Mouse (Mus musculus): Measurements from ENCODE around the gene Trpm2. TPM values are rescaled to one million over a fixed set of nuclear protein-coding genes. Genes with fewer than 3 reads are reported as not detected.

Gene Trpm2
- polyA plus RNA-seq, 1 experiment from 2014 or later: 0.53 TPM

DNA sequence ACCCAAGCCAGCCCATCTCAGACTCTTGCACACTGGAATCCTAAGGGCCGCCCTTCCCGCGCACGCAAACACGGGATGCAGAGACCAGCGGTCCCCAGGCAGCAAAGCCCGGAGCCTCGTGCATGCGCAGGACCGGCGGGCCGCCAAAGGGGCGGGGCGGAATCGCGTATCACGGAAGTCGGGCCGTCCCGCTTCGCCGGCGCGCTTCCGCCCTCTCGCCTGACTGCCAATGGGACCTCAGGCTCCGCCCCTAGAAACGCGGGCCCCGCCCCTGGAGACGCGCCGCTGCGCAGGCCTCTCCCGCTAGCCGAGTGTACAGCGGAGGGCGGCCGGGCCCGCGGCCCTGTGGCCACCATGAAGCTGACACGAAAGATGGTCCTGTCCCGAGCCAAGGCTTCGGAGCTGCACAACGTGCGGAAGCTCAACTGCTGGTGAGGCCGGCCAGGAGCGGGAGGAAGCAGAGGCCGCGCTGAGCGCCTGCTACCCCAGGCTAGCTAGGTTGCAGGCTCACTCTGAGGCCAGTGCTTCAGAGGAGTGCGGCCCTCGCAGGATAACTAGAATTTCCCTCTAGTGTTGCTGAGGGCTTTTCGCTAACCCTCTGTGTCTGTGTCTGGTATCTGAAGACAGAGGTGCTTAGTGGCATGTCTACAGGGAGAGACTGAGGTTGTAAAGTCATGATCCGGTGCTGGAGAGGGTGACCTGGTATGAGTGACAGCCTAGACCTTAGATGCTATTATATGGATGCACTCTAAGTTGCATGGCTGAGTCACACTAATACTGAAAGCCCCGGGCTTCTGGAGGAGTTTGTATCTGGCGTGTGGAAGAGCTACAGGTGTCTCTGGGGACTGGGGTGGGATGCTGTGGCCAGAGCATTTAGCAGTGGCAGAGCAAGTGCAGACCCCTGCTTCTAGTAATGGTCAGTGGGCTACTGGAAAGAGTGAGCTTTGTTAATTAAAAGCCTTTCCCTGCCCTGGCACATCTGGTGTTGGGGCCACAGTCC, 8.3 kb upstream of the Trpm2 start, which contains the start of gene 1810043G02Rik:
Gene 1810043G02Rik, plus strand, starts transcription at position 174 of the 1,000 bp plus-strand sequence.
- Histone ChIP-seq H3K4me3 (replicated peaks) (peak within 1 kb of the TSS; percentile 75), H3K4me2 (peak within 1 kb of the TSS; percentile 73), H3K4me1 (replicated peaks) (peaks cover 11% of the 10 kb centered on the region; the same call in 1 of the 2 replicates), H3K9me3 (no peaks in the 10 kb centered on the region), H3K9ac (replicated peaks) (peak within 1 kb of the TSS; percentile 76), H3K36me3 (peaks cover 32% of the 10 kb centered on the region), H3K27me3 (no peaks in the 10 kb centered on the region), H3K27ac (peak within 1 kb of the TSS; percentile 72; the same call in 1 of the 2 replicates)
- peak; percentile 94 for ATAC-seq (ENCODE audit: insufficient number of reproducible peaks, insufficient read depth, low FRiP score, low TSS enrichment, low read depth)
- WGBS: 2% methylated on average over 57 of the region's 57 CpGs

DNA sequence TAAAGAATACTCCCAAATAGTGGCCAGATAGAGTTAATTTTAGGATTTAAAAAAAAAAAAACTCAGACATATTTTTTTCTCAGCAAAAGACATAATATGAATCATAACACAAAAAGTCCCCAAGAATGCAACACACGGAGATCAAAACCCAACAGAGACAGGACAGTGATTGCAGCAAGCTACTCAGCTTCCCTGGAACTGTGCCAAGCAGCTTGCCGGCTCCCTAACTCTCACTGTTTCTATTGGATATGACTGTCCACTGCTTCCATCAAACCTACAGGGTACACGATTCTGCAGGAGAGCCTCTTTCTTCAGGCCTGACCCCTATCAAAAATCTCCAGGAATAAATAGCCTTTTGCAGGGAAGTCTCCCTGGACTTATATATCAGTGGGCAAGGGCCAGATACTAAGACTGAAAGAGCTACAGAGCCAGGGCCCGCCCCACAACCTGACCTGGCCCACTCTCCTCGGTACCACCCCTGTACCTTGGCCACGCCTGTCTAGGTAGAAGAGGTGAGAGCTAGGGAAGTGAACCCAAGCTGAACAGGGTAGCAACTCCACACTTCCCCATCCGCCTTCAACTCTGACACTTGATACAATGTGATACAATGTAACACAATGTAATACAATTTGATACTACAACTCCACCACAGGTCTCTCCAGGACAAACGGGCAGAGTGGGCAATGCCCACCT, 6.2 kb upstream of the Trpm2 start:
- no peak overlapping the region for H3K4me2 ChIP-seq
- no peaks in the 10 kb centered on the region for H3K9me3 ChIP-seq
- peaks cover 18% of the 10 kb centered on the region for H3K36me3 ChIP-seq
- H3K27ac ChIP-seq: no peak overlapping the region
- H3K27me3 ChIP-seq: no peaks in the 10 kb centered on the region
- peaks cover 11% of the 10 kb centered on the region; the same call in 1 of the 2 replicates for H3K4me1 ChIP-seq (replicated peaks)
- WGBS: 74% methylated on average over 8 of the region's 8 CpGs
- ATAC-seq (ENCODE audit: insufficient number of reproducible peaks, insufficient read depth, low FRiP score, low TSS enrichment, low read depth): no peak
- H3K9ac ChIP-seq (replicated peaks): no peak overlapping the region
- no peak overlapping the region for H3K4me3 ChIP-seq (replicated peaks)

DNA sequence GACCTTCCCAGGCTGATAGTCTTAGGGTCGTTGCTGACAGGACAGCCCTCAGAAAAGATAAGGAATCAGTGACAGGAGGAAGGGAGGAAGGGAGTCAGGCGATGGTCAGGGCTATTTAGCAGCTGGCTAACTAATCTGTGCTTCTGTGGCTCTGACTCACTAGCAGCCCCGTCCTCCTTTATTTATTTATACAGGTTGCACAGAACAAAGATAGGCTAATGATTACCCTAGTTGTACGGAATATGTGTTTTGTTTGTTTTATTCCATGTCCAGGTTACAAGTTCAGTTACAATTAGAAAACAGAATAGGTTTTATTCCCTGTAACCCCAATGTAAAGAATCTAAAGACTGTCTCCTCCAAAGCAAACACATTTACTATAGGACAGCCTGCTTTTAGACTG, 5.3 kb upstream of the Trpm2 start:
- H3K9me3 ChIP-seq: no peaks in the 10 kb centered on the region
- H3K4me1 ChIP-seq (replicated peaks): peaks cover 11% of the 10 kb centered on the region; the same call in 1 of the 2 replicates
- no peak overlapping the region for H3K4me3 ChIP-seq (replicated peaks)
- ATAC-seq (ENCODE audit: insufficient number of reproducible peaks, insufficient read depth, low FRiP score, low TSS enrichment, low read depth): no peak
- no peak overlapping the region for H3K4me2 ChIP-seq
- 33% methylated on average over 4 of the region's 4 CpGs for WGBS
- no peak overlapping the region for H3K9ac ChIP-seq (replicated peaks)
- H3K27ac ChIP-seq: no peak overlapping the region
- peaks cover 8% of the 10 kb centered on the region for H3K36me3 ChIP-seq
- peaks cover under 1% of the 10 kb centered on the region for H3K27me3 ChIP-seq

DNA sequence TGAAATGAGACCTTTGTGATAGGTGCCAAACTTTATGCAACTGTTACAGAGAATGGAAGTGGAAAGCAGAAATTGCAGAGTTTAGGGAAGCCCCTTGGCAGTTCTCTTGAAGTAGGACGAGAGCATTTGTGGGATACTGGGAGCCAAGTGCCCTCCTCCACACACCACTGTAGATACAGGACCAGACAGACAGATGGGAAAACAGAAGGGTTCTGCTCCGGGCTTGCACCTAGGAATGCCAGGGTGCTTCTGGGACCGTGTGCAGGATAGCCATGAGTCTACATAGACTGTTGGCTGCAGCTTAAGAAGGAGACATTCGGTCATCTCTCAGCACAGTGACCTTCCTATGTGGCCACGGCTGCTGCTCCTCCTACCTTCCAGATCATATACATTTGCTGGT, 4.4 kb upstream of the Trpm2 start:
- peaks cover 9% of the 10 kb centered on the region for H3K27me3 ChIP-seq
- H3K9ac ChIP-seq (replicated peaks): no peak overlapping the region
- no peaks in the 10 kb centered on the region for H3K9me3 ChIP-seq
- H3K27ac ChIP-seq: no peak overlapping the region
- H3K4me3 ChIP-seq (replicated peaks): no peak overlapping the region
- no peak for ATAC-seq (ENCODE audit: insufficient number of reproducible peaks, insufficient read depth, low FRiP score, low TSS enrichment, low read depth)
- no peaks in the 10 kb centered on the region for H3K36me3 ChIP-seq
- no peak overlapping the region for H3K4me2 ChIP-seq
- WGBS: 73% methylated on average over 5 of the region's 5 CpGs
- H3K4me1 ChIP-seq (replicated peaks): peaks cover 11% of the 10 kb centered on the region

DNA sequence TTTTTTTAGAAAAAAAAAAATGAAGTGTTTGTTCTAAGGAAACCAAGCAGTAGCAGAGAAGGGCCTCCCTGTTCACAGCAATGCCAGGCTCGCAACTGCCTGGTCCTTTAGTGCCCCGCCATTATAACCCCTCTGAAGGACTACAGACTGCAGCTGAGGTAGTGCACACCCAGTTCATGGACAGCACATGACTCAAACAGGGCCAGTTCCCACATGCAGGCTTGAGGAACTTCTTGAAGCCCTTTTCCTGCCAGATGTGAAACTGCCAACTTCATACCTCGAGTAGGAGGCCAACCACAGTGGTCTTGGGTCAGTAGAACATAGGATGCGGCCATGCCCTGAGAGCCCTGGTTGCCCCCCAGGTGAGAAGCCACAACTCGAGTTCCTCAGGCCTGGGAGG, 4.0 kb upstream of the Trpm2 start:
- Histone ChIP-seq H3K4me1 (replicated peaks) (peaks cover 15% of the 10 kb centered on the region), H3K4me3 (replicated peaks) (no peak overlapping the region), H3K36me3 (no peaks in the 10 kb centered on the region), H3K27me3 (peaks cover 14% of the 10 kb centered on the region), H3K4me2 (no peak overlapping the region), H3K9me3 (no peaks in the 10 kb centered on the region), H3K9ac (replicated peaks) (no peak overlapping the region), H3K27ac (no peak overlapping the region)
- 71% methylated on average over 5 of the region's 5 CpGs for WGBS
- ATAC-seq (ENCODE audit: insufficient number of reproducible peaks, insufficient read depth, low FRiP score, low TSS enrichment, low read depth): no peak

DNA sequence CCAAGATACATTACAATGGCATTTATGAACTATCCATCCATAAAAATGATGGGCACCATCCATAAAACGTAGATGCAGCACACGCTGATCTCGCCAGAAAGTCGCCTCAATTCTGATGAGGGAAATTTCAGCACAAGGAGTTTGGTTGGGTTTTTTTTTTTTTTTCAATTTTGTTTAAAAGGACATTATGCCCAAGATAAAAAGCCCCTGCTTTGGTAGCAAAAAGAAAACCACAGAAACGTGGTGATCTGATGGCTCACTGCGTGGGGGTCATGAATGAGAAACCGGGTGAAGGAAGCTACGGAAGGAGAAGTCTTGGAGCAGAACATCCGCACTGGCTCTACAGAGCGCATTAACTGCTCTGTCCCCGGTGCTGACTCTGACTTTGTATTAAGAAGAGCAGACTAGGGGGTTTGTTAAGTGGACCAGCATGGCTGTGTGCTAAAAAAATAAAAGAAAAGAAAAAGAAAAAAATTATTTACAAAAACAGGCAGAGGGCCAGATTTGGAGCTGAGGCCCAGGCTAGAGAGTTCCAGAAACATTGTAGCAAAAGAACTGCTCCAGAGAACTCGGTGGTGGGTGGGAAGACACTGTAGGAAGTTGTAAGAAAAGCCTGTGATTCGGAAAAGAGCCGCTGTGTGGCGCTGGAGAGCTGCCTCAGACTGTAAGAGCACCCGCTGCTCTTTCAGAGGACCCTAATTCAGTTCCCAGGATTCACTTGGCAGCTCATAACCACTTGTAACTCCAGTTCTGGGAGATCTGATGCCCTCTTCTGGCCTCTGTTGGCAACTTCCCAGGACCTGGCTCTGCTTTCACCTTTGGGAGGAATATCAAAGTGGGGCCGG, 1.6 kb upstream of the Trpm2 start:
- WGBS: 57% methylated on average over 17 of the region's 17 CpGs
- no peak for ATAC-seq (ENCODE audit: insufficient number of reproducible peaks, insufficient read depth, low FRiP score, low TSS enrichment, low read depth)
- no peak overlapping the region for H3K4me3 ChIP-seq (replicated peaks)
- no peaks in the 10 kb centered on the region for H3K9me3 ChIP-seq
- H3K4me2 ChIP-seq: no peak overlapping the region
- peaks cover 9% of the 10 kb centered on the region; the same call in 1 of the 2 replicates for H3K4me1 ChIP-seq (replicated peaks)
- H3K9ac ChIP-seq (replicated peaks): no peak overlapping the region
- no peaks in the 10 kb centered on the region for H3K36me3 ChIP-seq
- peaks cover 35% of the 10 kb centered on the region for H3K27me3 ChIP-seq
- H3K27ac ChIP-seq: no peak overlapping the region

DNA sequence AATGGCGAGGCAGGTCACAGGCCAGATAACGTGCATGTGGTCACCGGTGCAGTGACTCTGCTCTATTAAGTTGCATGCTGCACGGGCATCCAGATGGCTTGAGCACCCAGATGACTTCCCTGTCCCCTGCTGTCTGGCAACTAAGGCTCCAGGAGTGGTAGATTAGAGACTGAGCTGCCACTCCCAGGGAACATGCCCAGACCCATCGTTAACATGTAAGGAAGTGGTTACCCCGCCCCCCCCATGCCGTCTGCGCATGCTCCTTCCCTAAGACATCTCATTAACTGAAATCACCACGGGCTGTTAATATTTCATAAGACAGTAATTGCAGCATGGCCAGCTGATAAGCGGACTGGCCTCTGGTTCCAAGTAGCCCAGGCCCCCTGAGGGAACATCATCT, 828 bp upstream of the Trpm2 start:
- H3K9me3 ChIP-seq: no peaks in the 10 kb centered on the region
- no peak overlapping the region for H3K4me2 ChIP-seq
- H3K27me3 ChIP-seq: peaks cover 39% of the 10 kb centered on the region
- peaks cover 9% of the 10 kb centered on the region; the same call in 1 of the 2 replicates for H3K4me1 ChIP-seq (replicated peaks)
- no peak overlapping the region for H3K27ac ChIP-seq
- no peak for ATAC-seq (ENCODE audit: insufficient number of reproducible peaks, insufficient read depth, low FRiP score, low TSS enrichment, low read depth)
- 76% methylated on average over 10 of the region's 10 CpGs for WGBS
- H3K9ac ChIP-seq (replicated peaks): no peak overlapping the region
- no peaks in the 10 kb centered on the region for H3K36me3 ChIP-seq
- H3K4me3 ChIP-seq (replicated peaks): no peak overlapping the region

DNA sequence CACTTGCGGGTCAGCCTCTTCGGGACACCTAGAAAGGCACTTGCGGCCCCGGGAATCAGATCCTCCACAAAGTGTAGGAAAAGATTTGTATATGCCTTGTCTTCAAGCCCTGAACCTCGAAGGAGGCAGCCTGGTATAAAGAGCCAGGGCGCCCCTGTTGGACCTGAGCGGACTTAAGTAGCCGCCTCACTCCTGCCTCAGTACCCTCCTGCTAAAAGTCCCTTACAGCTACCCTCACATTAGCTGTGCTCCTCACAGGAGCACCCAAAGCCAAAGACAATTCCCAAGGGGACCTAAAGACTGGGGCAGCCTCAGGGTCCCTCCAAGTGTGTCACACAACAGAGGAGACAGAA, 414 bp downstream of the Trpm2 start:
- no peak overlapping the region for H3K27ac ChIP-seq
- no peak for ATAC-seq (ENCODE audit: insufficient number of reproducible peaks, insufficient read depth, low FRiP score, low TSS enrichment, low read depth)
- H3K27me3 ChIP-seq: peaks cover 39% of the 10 kb centered on the region
- no peaks in the 10 kb centered on the region for H3K36me3 ChIP-seq
- peaks cover 9% of the 10 kb centered on the region; the same call in 1 of the 2 replicates for H3K4me1 ChIP-seq (replicated peaks)
- H3K4me2 ChIP-seq: peak overlapping the region; percentile 63
- 18% methylated on average over 8 of the region's 8 CpGs for WGBS
- peak overlapping the region; percentile 36 for H3K4me3 ChIP-seq (replicated peaks)
- no peaks in the 10 kb centered on the region for H3K9me3 ChIP-seq
- H3K9ac ChIP-seq (replicated peaks): peak overlapping the region; percentile 32; the same call in 1 of the 2 replicates

DNA sequence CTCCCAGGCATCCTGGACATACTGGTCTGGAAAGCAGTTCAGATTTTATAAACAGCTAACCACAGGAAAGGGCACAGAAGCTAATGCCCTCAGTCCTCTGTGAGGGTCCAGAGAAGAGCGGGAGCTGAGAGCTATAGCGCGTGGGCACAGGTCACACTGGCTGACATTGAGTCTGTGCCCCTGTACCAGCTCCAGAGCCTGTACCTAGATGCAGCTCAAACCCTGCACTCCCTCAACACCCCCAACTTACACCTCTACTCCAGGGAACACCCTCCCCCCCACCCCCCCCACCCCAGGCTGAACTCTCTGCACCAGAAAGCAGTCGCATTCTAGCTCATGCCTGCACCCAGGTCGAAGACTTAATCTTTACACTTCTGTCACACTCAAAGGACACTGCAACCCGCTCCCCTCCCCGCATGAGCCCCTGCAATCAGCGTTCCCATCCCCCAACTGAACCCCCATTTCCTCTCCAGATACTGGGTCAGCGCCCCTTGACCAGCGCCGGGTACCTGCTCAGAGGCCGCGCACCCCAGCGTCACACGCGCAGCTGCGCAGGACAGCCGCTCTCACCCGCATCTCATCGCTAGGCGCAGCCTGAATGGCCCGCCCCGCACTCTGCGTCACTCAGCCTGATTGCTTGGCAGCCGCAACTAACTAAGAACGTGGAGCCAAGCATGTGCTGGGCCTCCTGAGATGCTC, 940 bp downstream of the Trpm2 start:
- Histone ChIP-seq H3K27me3 (peaks cover 39% of the 10 kb centered on the region), H3K9ac (replicated peaks) (peak overlapping the region; percentile 32), H3K27ac (no peak overlapping the region), H3K4me3 (replicated peaks) (peak overlapping the region; percentile 36), H3K9me3 (no peaks in the 10 kb centered on the region), H3K4me2 (peak overlapping the region; percentile 63), H3K36me3 (no peaks in the 10 kb centered on the region), H3K4me1 (replicated peaks) (peaks cover 9% of the 10 kb centered on the region; the same call in 1 of the 2 replicates)
- no peak for ATAC-seq (ENCODE audit: insufficient number of reproducible peaks, insufficient read depth, low FRiP score, low TSS enrichment, low read depth)
- 6% methylated on average over 26 of the region's 26 CpGs for WGBS

DNA sequence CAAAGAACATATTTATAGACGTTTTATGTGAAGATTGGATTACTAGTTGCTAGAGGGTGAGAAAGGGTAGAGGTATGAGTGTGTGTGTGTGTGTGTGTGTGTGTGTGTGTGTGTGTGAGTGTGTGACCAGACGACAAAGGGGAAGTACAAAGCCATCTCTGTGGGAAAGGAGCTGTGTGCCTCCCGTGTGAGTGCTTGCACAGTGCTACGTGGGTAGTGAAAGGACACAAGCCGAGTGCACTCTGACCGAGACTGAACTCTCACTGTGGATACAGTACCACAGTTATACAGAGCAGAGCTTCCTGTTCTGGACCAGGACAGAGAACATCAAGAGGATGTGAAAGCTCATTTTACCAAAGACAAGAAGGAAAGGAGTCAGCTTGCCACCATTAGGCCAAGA, 6.4 kb downstream of the Trpm2 start:
- peaks cover under 1% of the 10 kb centered on the region; the same call in 1 of the 2 replicates for H3K4me1 ChIP-seq (replicated peaks)
- no peak overlapping the region for H3K4me2 ChIP-seq
- H3K27me3 ChIP-seq: peaks cover 22% of the 10 kb centered on the region
- no peak for ATAC-seq (ENCODE audit: insufficient number of reproducible peaks, insufficient read depth, low FRiP score, low TSS enrichment, low read depth)
- H3K9me3 ChIP-seq: no peaks in the 10 kb centered on the region
- H3K4me3 ChIP-seq (replicated peaks): no peak overlapping the region
- no peaks in the 10 kb centered on the region for H3K36me3 ChIP-seq
- WGBS: 83% methylated on average over 6 of the region's 6 CpGs
- H3K27ac ChIP-seq: no peak overlapping the region
- no peak overlapping the region for H3K9ac ChIP-seq (replicated peaks)

Measured in limb, embryonic 12.5 days (tissue).